Mouse (Mus musculus): Measurements from ENCODE around the gene Odr4. TPM values are rescaled to one million over a fixed set of nuclear protein-coding genes. Genes with fewer than 3 reads are reported as not detected.

The Odr4 gene
- total RNA-seq (2017): 86.4 and 103 TPM in 2 replicates

GRCm38 (mm10) chr1:150392638-150393487, at the start of gene Odr4, which contains the start of gene Tpr:
Odr4 (minus strand) TSS chr1:150393080.
Tpr (plus strand) TSS chr1:150392838.
- ATAC-seq (replicated peaks; ENCODE audit: low read depth, poor library complexity, severe bottlenecking): peak; percentile 86

GRCm38 (mm10) chr1:150441731-150442130, 48.9 kb upstream of the Odr4 start:
- 0 out of 2 replicates have a peak, but pooled peaks have one; percentile 25 for ATAC-seq (replicated peaks; ENCODE audit: low read depth, poor library complexity, severe bottlenecking)

- ATAC-seq (replicated peaks; ENCODE audit: low read depth, poor library complexity, severe bottlenecking): no peak
These were observed 45.8 kb upstream of the Odr4 start for GRCm38 (mm10) chr1:150438641-150439040.

GRCm38 (mm10) chr1:150426216-150426615, 33.3 kb upstream of the Odr4 start:
- ATAC-seq (replicated peaks; ENCODE audit: low read depth, poor library complexity, severe bottlenecking): no peak

- ATAC-seq (replicated peaks; ENCODE audit: low read depth, poor library complexity, severe bottlenecking): no peak
These were observed 32.8 kb upstream of the Odr4 start for GRCm38 (mm10) chr1:150425665-150426064.

GRCm38 (mm10) chr1:150418426-150418825, 25.5 kb upstream of the Odr4 start:
- no peak for ATAC-seq (replicated peaks; ENCODE audit: low read depth, poor library complexity, severe bottlenecking)

GRCm38 (mm10) chr1:150416006-150416405, 23.1 kb upstream of the Odr4 start:
- ATAC-seq (replicated peaks; ENCODE audit: low read depth, poor library complexity, severe bottlenecking): no peak

GRCm38 (mm10) chr1:150409996-150410395, 17.1 kb upstream of the Odr4 start:
- no peak for ATAC-seq (replicated peaks; ENCODE audit: low read depth, poor library complexity, severe bottlenecking)

GRCm38 (mm10) chr1:150407285-150407684, 14.4 kb upstream of the Odr4 start:
- no peak for ATAC-seq (replicated peaks; ENCODE audit: low read depth, poor library complexity, severe bottlenecking)

GRCm38 (mm10) chr1:150404555-150404954, 11.7 kb upstream of the Odr4 start:
- no peak for ATAC-seq (replicated peaks; ENCODE audit: low read depth, poor library complexity, severe bottlenecking)

GRCm38 (mm10) chr1:150403914-150404313, 11.0 kb upstream of the Odr4 start:
- no peak for ATAC-seq (replicated peaks; ENCODE audit: low read depth, poor library complexity, severe bottlenecking)

- ATAC-seq (replicated peaks; ENCODE audit: low read depth, poor library complexity, severe bottlenecking): no peak
These were observed 3.1 kb upstream of the Odr4 start for GRCm38 (mm10) chr1:150396001-150396400.

GRCm38 (mm10) chr1:150393488-150393852, 590 bp upstream of the Odr4 start:
- ATAC-seq (replicated peaks; ENCODE audit: low read depth, poor library complexity, severe bottlenecking): no peak; the same call in 1 of the 2 replicates

GRCm38 (mm10) chr1:150391931-150392637, 796 bp downstream of the Odr4 start:
- peak; percentile 11 for ATAC-seq (replicated peaks; ENCODE audit: low read depth, poor library complexity, severe bottlenecking)

GRCm38 (mm10) chr1:150389390-150390129, 3.3 kb downstream of the Odr4 start:
- no peak for ATAC-seq (replicated peaks; ENCODE audit: low read depth, poor library complexity, severe bottlenecking)

- ATAC-seq (replicated peaks; ENCODE audit: low read depth, poor library complexity, severe bottlenecking): no peak
These were observed 5.3 kb downstream of the Odr4 start for GRCm38 (mm10) chr1:150387572-150387971.

GRCm38 (mm10) chr1:150384138-150384537, 8.7 kb downstream of the Odr4 start:
- ATAC-seq (replicated peaks; ENCODE audit: low read depth, poor library complexity, severe bottlenecking): no peak

- no peak for ATAC-seq (replicated peaks; ENCODE audit: low read depth, poor library complexity, severe bottlenecking)
These were observed 18.6 kb downstream of the Odr4 start for GRCm38 (mm10) chr1:150374247-150374646.

- peak; percentile 79; the same call in 1 of the 2 replicates for ATAC-seq (replicated peaks; ENCODE audit: low read depth, poor library complexity, severe bottlenecking)
These were observed 20.0 kb downstream of the Odr4 start for GRCm38 (mm10) chr1:150372895-150373294.

- ATAC-seq (replicated peaks; ENCODE audit: low read depth, poor library complexity, severe bottlenecking): no peak
These were observed 32.0 kb downstream of the Odr4 start for GRCm38 (mm10) chr1:150360864-150361263.
